Mouse (Mus musculus) heart, postnatal 36 days (tissue): ENCODE results near the gene Gm19965. TPM values are rescaled to one million over a fixed set of nuclear protein-coding genes. Genes with fewer than 3 reads are reported as not detected.

Experiments
- DNase-seq, 2 experiments: peaks; one replicate each; pipeline ENCODE4 v3.0.0; 2021 to 2022
- intact Hi-C: fragments of 180-260 bp; cut with DNase I; formaldehyde crosslinking; loops from one replicate; pipeline ENCODE4 v1.15.1; 2025
- total RNA-seq, 2 experiments: library from RNA; stranded (reverse); gene quantifications; 2 replicates each; pipeline ENCODE4 v1.2.3; 2021

Gm19965 gene
- total RNA-seq, result not detected

- intact Hi-C loops, result no loop called here
Measured at GRCm38 (mm10) chr1:116802683-116803082, at the start of gene Gm19965. Gm19965 (plus strand) TSS chr1:116802983.

GRCm38 (mm10) chr1:116782471-116782989 lies 20.3 kb upstream of the Gm19965 start:
- intact Hi-C loops, result no loop called here
- DNase-seq, result no peak

More at GRCm38 (mm10) chr1:116802683-116803082, at the start of gene Gm19965:
- no peak for DNase-seq
